16 mouse cellular contexts compared by ENCODE assay signal in the genomic region with DNA sequence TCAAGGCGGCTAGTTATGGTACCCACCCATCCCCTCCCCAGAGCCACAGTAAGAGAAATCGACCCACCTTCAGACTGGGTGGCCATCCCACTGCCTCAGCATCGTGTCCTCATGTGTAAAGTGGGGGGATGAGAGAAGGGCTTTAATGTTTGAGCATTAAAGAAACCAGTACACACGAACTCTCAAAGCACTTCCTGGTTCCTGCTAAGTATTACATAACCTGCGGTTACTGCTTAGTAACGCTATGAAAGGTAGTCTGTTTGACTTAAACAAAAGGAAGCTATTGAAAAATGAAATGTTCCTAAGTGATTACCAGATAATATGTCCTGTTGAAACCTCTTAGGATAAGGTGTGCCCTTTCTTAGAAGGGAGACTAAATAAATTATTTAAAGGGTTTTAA. TPM values are rescaled to one million over a fixed set of nuclear protein-coding genes. Genes with fewer than 3 reads are reported as not detected.
DNase-seq lines count a peak whose midpoint lies in the region; ATAC-seq and TF ChIP-seq lines count a peak whose summit lies in the region.
"Had no signal": no experiment of that assay in that cellular context is flagged by ENCODE, and none has a peak within 500 bp of the region (broad histone marks: within the 10 kb centered on the region; RNA-seq: fewer than 3 reads in every experiment).

No protein-coding gene starts in this region.

- no peak for ATAC-seq in liver, postnatal 0 days
- peak; percentile 98 for ATAC-seq in inflammation-experienced regulatory T-cells, adult 6 months
- ATAC-seq: hindbrain, embryonic 16.5 days; midbrain, embryonic 13.5 days had no signal

- no peaks in the 10 kb centered on the region for H3K4me1 ChIP-seq in liver, postnatal 0 days (ENCODE audit: insufficient read depth)
- H3K4me1 ChIP-seq: liver, embryonic 15.5 days; midbrain, embryonic 13.5 days had no signal

- no peak for DNase-seq in liver, postnatal 0 days
- DNase-seq in liver: no peak
- DNase-seq in CD8-positive naive resting alpha-beta T cell, adult 2 months (ENCODE audit: low read depth in 2 of 2, low spot score in 2 of 2): peak; percentile 23 to 50
- peak; percentile 84 for DNase-seq in naive thymus-derived CD4-positive, alpha-beta T cell, adult 2 months (ENCODE audit: low read depth)
- no peak for DNase-seq in urinary bladder, postnatal 4 days (ENCODE audit: low spot score in 2 of 2)
- no peak for DNase-seq in adrenal gland, adult 8-10 months
- DNase-seq in left cerebral cortex, postnatal 4 days: no peak
- DNase-seq: cerebellum, adult 2 months; gastrocnemius, postnatal 36 days; kidney, postnatal 14 days; layer of hippocampus, postnatal 36 days had no signal

- no peak overlapping the region for H3K4me3 ChIP-seq in liver, postnatal 0 days (ENCODE audit: low read depth, low read length)
- H3K4me3 ChIP-seq: erythroblast, embryonic 14.5 days; liver, embryonic 15.5 days; midbrain, embryonic 13.5 days had no signal

- intact Hi-C loops in left cerebral cortex, postnatal 4 days (cut with DNase I): no loop called here

- no peak for TF ChIP-seq EP300 in liver, postnatal 0 days (IDR thresholded peaks at IDR 0.05; ENCODE audit: low read depth)

- TF ChIP-seq CTCF in liver, postnatal 0 days (IDR thresholded peaks at IDR 0.05; ENCODE audit: low read depth): no peak

- no peaks in the 10 kb centered on the region for H3K36me3 ChIP-seq in liver, postnatal 0 days (replicated peaks; ENCODE audit: insufficient read depth, low read length)
- H3K36me3 ChIP-seq: liver, embryonic 15.5 days; midbrain, embryonic 13.5 days had no signal

- no peak overlapping the region for H3K27ac ChIP-seq in liver, postnatal 0 days (ENCODE audit: low read depth)
- H3K27ac ChIP-seq: liver, embryonic 15.5 days; midbrain, embryonic 13.5 days had no signal

- no peak overlapping the region for H3K9ac ChIP-seq in liver, postnatal 0 days (replicated peaks)
- H3K9ac ChIP-seq: liver, embryonic 15.5 days; midbrain, embryonic 13.5 days had no signal

- no peaks in the 10 kb centered on the region for H3K27me3 ChIP-seq in liver, postnatal 0 days (ENCODE audit: insufficient read depth, low read length)
- H3K27me3 ChIP-seq: liver, embryonic 15.5 days; midbrain, embryonic 13.5 days had no signal

- peak overlapping the region; percentile 3; the same call in 1 of the 2 replicates for H3K4me2 ChIP-seq in liver, postnatal 0 days (ENCODE audit: low read depth, low read length)
- H3K4me2 ChIP-seq: liver, embryonic 15.5 days; midbrain, embryonic 13.5 days had no signal

- no peaks in the 10 kb centered on the region for H3K9me3 ChIP-seq in liver, postnatal 0 days (ENCODE audit: low read length)
- H3K9me3 ChIP-seq: liver, embryonic 15.5 days; midbrain, embryonic 13.5 days had no signal

- 50% methylated on average over 6 of the region's 6 CpGs for WGBS in liver, postnatal 0 days (ENCODE audit: insufficient replicate concordance)

RNA-seq across cellular contexts. Expression of a gene that starts 26.9 kb away (rescaled TPM):
- polyA plus RNA-seq in liver, postnatal 0 days (2015; fragmentation: Nextera tagmentation; extraction: Ambion mirVana): 17.4 and 19.1 TPM in 2 replicates
- polyA plus RNA-seq in inflammation-experienced regulatory T-cells, adult 6 months (2017; shearing (Covaris generic)): 10 to 100 TPM in 2 of 3 experiments, 1 to 10 TPM in 1; 8.6 to 12.7 (median 10.9) TPM
- 10 to 100 TPM; 53.7 to 93.7 (median 73.7) TPM for total RNA-seq in adrenal gland, adult 8-10 months (2022)
- total RNA-seq in left cerebral cortex, postnatal 4 days (2021): 100 to 1,000 TPM; 268 to 293 TPM

Comparison
In these comparisons a context has a peak if more than half of its experiments do, and no peak if none do; other contexts are left out.
1. DNase-seq: peak in CD8-positive naive resting alpha-beta T cell, adult 2 months (2 of 2) and naive thymus-derived CD4-positive, alpha-beta T cell, adult 2 months (single experiment); none in liver, postnatal 0 days (single experiment), liver (single experiment), urinary bladder, postnatal 4 days (0 of 2), adrenal gland, adult 8-10 months (single experiment) and left cerebral cortex, postnatal 4 days (single experiment).